Mouse (Mus musculus): ENCODE results near the gene Wipi1.

DNA sequence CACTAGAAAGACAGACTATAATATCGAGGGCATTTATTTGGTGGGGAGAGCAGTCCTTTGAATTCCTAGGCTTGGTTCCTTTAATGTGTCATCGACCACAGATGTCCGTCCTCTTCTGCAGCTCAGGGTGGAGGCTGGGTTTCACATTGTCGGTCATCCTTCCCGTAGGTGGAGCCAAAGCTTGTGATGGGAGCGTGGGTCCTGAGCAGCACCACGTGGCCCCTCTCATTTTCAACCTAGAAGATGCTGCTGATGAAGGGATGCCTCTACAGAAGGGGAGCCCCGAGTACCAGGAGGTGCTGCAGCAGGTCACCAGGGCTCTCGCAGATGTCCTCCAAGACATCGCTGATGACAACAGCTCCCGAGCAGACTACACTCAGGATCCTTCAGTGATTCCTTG lies 39.7 kb downstream of the Wipi1 start:
- TF ChIP-seq USF1 (IDR thresholded peaks at IDR 0.05; ENCODE audit: low read depth) = no peak
- no peak for TF ChIP-seq E2F4 (IDR thresholded peaks at IDR 0.05; ENCODE audit: insufficient read depth)
- TF ChIP-seq MYOD1 (IDR thresholded peaks at IDR 0.05; ENCODE audit: control insufficient read depth in 1 of 3, insufficient read length in 2 of 3, low read depth in 2 of 3) = no peak
- TF ChIP-seq TCF12 (IDR thresholded peaks at IDR 0.05; ENCODE audit: insufficient read depth, poor library complexity, severe bottlenecking) = no peak
- no peak for TF ChIP-seq MAX (IDR thresholded peaks at IDR 0.05; ENCODE audit: low read depth)
- no peak for TF ChIP-seq POLR2A (IDR thresholded peaks at IDR 0.05; ENCODE audit: insufficient read length, low read depth)
- TF ChIP-seq MYOG (IDR thresholded peaks at IDR 0.05; ENCODE audit: control insufficient read depth in 1 of 3, insufficient read depth in 1 of 3, insufficient read length in 2 of 3, low read depth in 2 of 3) = no peak
